Comparison of ENCODE assay signal across 9 mouse cellular contexts in genomic region chr9:48675151-48675790, GRCm38 (mm10).
DNase-seq lines count a peak whose midpoint lies in the region; ATAC-seq lines count a peak whose summit lies in the region.
"Had no signal": no experiment of that assay in that cellular context is flagged by ENCODE, and none has a peak within 500 bp of the region (broad histone marks: within the 10 kb centered on the region; RNA-seq: fewer than 3 reads in every experiment).

No protein-coding gene starts in this region.

- H3K4me1 ChIP-seq in intestine, embryonic 14.5 days (replicated peaks; ENCODE audit: control insufficient read depth, insufficient read depth, low read length) = peaks cover 20% of the 10 kb centered on the region
- peaks cover 21% of the 10 kb centered on the region for H3K4me1 ChIP-seq in intestine, embryonic 16.5 days (ENCODE audit: control insufficient read depth, insufficient read depth, low read length)
- H3K4me1 ChIP-seq in embryonic facial prominence, embryonic 11.5 days (ENCODE audit: control insufficient read depth, insufficient read depth, low read length) = peaks cover 13% of the 10 kb centered on the region
- H3K4me1 ChIP-seq in hindbrain, embryonic 13.5 days (replicated peaks) = peaks cover 66% of the 10 kb centered on the region
- H3K4me1 ChIP-seq in limb, embryonic 11.5 days (ENCODE audit: control insufficient read depth, insufficient read depth, low read length) = peaks cover 43% of the 10 kb centered on the region

- no peak overlapping the region for H3K4me2 ChIP-seq in intestine, embryonic 14.5 days (ENCODE audit: low read length)
- no peak overlapping the region for H3K4me2 ChIP-seq in intestine, embryonic 16.5 days (ENCODE audit: low read depth, low read length)
- no peak overlapping the region for H3K4me2 ChIP-seq in embryonic facial prominence, embryonic 11.5 days (ENCODE audit: low read depth, low read length)
- H3K4me2 ChIP-seq in hindbrain, embryonic 13.5 days = no peak overlapping the region
- H3K4me2 ChIP-seq in limb, embryonic 11.5 days (ENCODE audit: low read depth, severe bottlenecking) = peak overlapping the region; percentile 25

- H3K27me3 ChIP-seq in intestine, embryonic 14.5 days (replicated peaks; ENCODE audit: control insufficient read depth, insufficient read depth, low read length) = no peaks in the 10 kb centered on the region
- H3K27me3 ChIP-seq in intestine, embryonic 16.5 days (replicated peaks; ENCODE audit: control insufficient read depth, insufficient read depth, low read length) = no peaks in the 10 kb centered on the region
- H3K27me3 ChIP-seq in embryonic facial prominence, embryonic 11.5 days (ENCODE audit: control insufficient read depth, insufficient read depth, low read length) = no peaks in the 10 kb centered on the region
- peaks cover 38% of the 10 kb centered on the region for H3K27me3 ChIP-seq in hindbrain, embryonic 13.5 days
- no peaks in the 10 kb centered on the region for H3K27me3 ChIP-seq in limb, embryonic 11.5 days (ENCODE audit: control insufficient read depth, insufficient read depth, low read length)

- no peak overlapping the region for H3K9ac ChIP-seq in intestine, embryonic 14.5 days (ENCODE audit: low read length)
- no peak overlapping the region for H3K9ac ChIP-seq in intestine, embryonic 16.5 days (ENCODE audit: low read depth, low read length)
- no peak overlapping the region for H3K9ac ChIP-seq in embryonic facial prominence, embryonic 11.5 days (replicated peaks; ENCODE audit: low read length)
- H3K9ac ChIP-seq in hindbrain, embryonic 13.5 days = no peak overlapping the region
- no peak overlapping the region; the same call in 1 of the 2 replicates for H3K9ac ChIP-seq in limb, embryonic 11.5 days (ENCODE audit: low read length)

- no peaks in the 10 kb centered on the region for H3K9me3 ChIP-seq in intestine, embryonic 14.5 days (ENCODE audit: control insufficient read depth, low read length)
- H3K9me3 ChIP-seq in intestine, embryonic 16.5 days (ENCODE audit: control insufficient read depth, low read length) = no peaks in the 10 kb centered on the region
- H3K9me3 ChIP-seq in embryonic facial prominence, embryonic 11.5 days (replicated peaks; ENCODE audit: control insufficient read depth, low read length) = no peaks in the 10 kb centered on the region
- no peaks in the 10 kb centered on the region for H3K9me3 ChIP-seq in hindbrain, embryonic 13.5 days
- no peaks in the 10 kb centered on the region for H3K9me3 ChIP-seq in limb, embryonic 11.5 days (ENCODE audit: control insufficient read depth, low read length)

- no peak overlapping the region for H3K27ac ChIP-seq in intestine, embryonic 14.5 days (ENCODE audit: low read depth)
- no peak overlapping the region for H3K27ac ChIP-seq in intestine, embryonic 16.5 days (ENCODE audit: low read length)
- H3K27ac ChIP-seq in embryonic facial prominence, embryonic 11.5 days (replicated peaks; ENCODE audit: low read depth, low read length) = peak overlapping the region; percentile 21; the same call in 1 of the 2 replicates
- 0 out of 2 replicates have a peak overlapping the region, but pooled peaks have one; percentile 61 for H3K27ac ChIP-seq in hindbrain, embryonic 13.5 days
- peak overlapping the region; percentile 56 for H3K27ac ChIP-seq in limb, embryonic 11.5 days (replicated peaks; ENCODE audit: low read depth, low read length)

- no peak overlapping the region for H3K4me3 ChIP-seq in intestine, embryonic 14.5 days (ENCODE audit: low read depth, low read length)
- no peak overlapping the region for H3K4me3 ChIP-seq in intestine, embryonic 16.5 days (ENCODE audit: low read length)
- H3K4me3 ChIP-seq in embryonic facial prominence, embryonic 11.5 days (ENCODE audit: low read depth, low read length) = no peak overlapping the region
- H3K4me3 ChIP-seq in hindbrain, embryonic 13.5 days = no peak overlapping the region
- no peak overlapping the region for H3K4me3 ChIP-seq in limb, embryonic 11.5 days (ENCODE audit: low read depth, low read length)
- H3K4me3 ChIP-seq: erythroblast, embryonic 14.5 days had no signal

- no peaks in the 10 kb centered on the region for H3K36me3 ChIP-seq in intestine, embryonic 14.5 days (ENCODE audit: control insufficient read depth, insufficient read depth, low read length)
- no peaks in the 10 kb centered on the region for H3K36me3 ChIP-seq in intestine, embryonic 16.5 days (ENCODE audit: control insufficient read depth, insufficient read depth, low read length)
- no peaks in the 10 kb centered on the region for H3K36me3 ChIP-seq in embryonic facial prominence, embryonic 11.5 days (replicated peaks; ENCODE audit: control insufficient read depth, insufficient read depth, low read depth, low read length)
- H3K36me3 ChIP-seq in hindbrain, embryonic 13.5 days = no peaks in the 10 kb centered on the region
- no peaks in the 10 kb centered on the region for H3K36me3 ChIP-seq in limb, embryonic 11.5 days (ENCODE audit: control insufficient read depth, insufficient read depth, low read length)

- DNase-seq in intestine, embryonic 14.5 days (ENCODE audit: low spot score) = no peak
- DNase-seq in embryonic facial prominence, embryonic 11.5 days (ENCODE audit: low spot score) = peak; percentile 45
- DNase-seq in limb, embryonic 11.5 days (ENCODE audit: low spot score) = peak; percentile 76
- no peak for DNase-seq in spleen, postnatal 36 days (ENCODE audit: low spot score in 2 of 2)
- DNase-seq in T-cell, adult 2 months (ENCODE audit: low spot score) = no peak

- 0 out of 2 replicates have a peak, but pooled peaks have one; percentile 10 for ATAC-seq in intestine, embryonic 14.5 days (replicated peaks; ENCODE audit: low FRiP score, low TSS enrichment, low read depth)
- no peak for ATAC-seq in intestine, embryonic 16.5 days
- peak; percentile 50 for ATAC-seq in embryonic facial prominence, embryonic 11.5 days (replicated peaks; ENCODE audit: insufficient number of reproducible peaks, low FRiP score, low TSS enrichment, low read depth)
- no peak for ATAC-seq in hindbrain, embryonic 13.5 days (ENCODE audit: low FRiP score)
- peak; percentile 68 for ATAC-seq in limb, embryonic 11.5 days (ENCODE audit: insufficient number of reproducible peaks, low FRiP score, low TSS enrichment, low read depth)
- no peak for ATAC-seq in granulocyte monocyte progenitor cell, adult 5-6 weeks (replicated peaks; ENCODE audit: poor library complexity, severe bottlenecking)

- whole genome bisulfite sequencing in intestine, embryonic 14.5 days = 16% methylated on average over 11 of the region's 11 CpGs
- 23% methylated on average over 11 of the region's 11 CpGs for WGBS in intestine, embryonic 16.5 days
- 12% methylated on average over 11 of the region's 11 CpGs for WGBS in embryonic facial prominence, embryonic 11.5 days
- WGBS in hindbrain, embryonic 13.5 days = 8% methylated on average over 11 of the region's 11 CpGs
- WGBS in limb, embryonic 11.5 days = 7% methylated on average over 11 of the region's 11 CpGs

Comparison
In these comparisons a context has a peak if more than half of its experiments do, and no peak if none do; other contexts are left out.
1. ATAC-seq: peak in intestine, embryonic 14.5 days (single experiment), embryonic facial prominence, embryonic 11.5 days (single experiment) and limb, embryonic 11.5 days (single experiment); none in intestine, embryonic 16.5 days (single experiment), hindbrain, embryonic 13.5 days (single experiment) and granulocyte monocyte progenitor cell, adult 5-6 weeks (single experiment).
2. DNase-seq: peak in embryonic facial prominence, embryonic 11.5 days (single experiment) and limb, embryonic 11.5 days (single experiment); none in intestine, embryonic 14.5 days (single experiment), spleen, postnatal 36 days (0 of 2) and T-cell, adult 2 months (single experiment).
3. H3K27ac ChIP-seq: peak in embryonic facial prominence, embryonic 11.5 days (single experiment), hindbrain, embryonic 13.5 days (single experiment) and limb, embryonic 11.5 days (single experiment); none in intestine, embryonic 14.5 days (single experiment) and intestine, embryonic 16.5 days (single experiment).